Mouse (Mus musculus) liver, adult (tissue): ENCODE results near the gene Myo18a.

Source experiments
- GATA4 ChIP-seq: IDR thresholded peaks from 2 replicates; pipeline ENCODE4 v1.6.1; 2014; ENCODE audit warnings: mild to moderate bottlenecking, low read length; ENCODE audit not compliant: insufficient replicate concordance

Myo18a gene

GRCm38 (mm10) chr11:77903761-77904160 is 140.7 kb downstream of the Myo18a start:
- TF ChIP-seq GATA4, result no peak

GRCm38 (mm10) chr11:77904707-77905106 is 141.7 kb downstream of the Myo18a start:
- TF ChIP-seq GATA4, result no peak

- no peak for TF ChIP-seq GATA4
Measured at GRCm38 (mm10) chr11:77906097-77906687, 143.1 kb downstream of the Myo18a start.

- no peak for TF ChIP-seq GATA4
Measured at GRCm38 (mm10) chr11:77906747-77907174, 143.7 kb downstream of the Myo18a start.

- TF ChIP-seq GATA4, result no peak
Measured at GRCm38 (mm10) chr11:77908468-77908867, 145.4 kb downstream of the Myo18a start.

- no peak for TF ChIP-seq GATA4
Measured at GRCm38 (mm10) chr11:77909376-77909775, 146.3 kb downstream of the Myo18a start.

- TF ChIP-seq GATA4, result no peak
Measured at GRCm38 (mm10) chr11:77909776-77910175, 146.7 kb downstream of the Myo18a start.

- TF ChIP-seq GATA4, result no peak
Measured at GRCm38 (mm10) chr11:77913505-77913904, 150.5 kb downstream of the Myo18a start.

GRCm38 (mm10) chr11:77914598-77915260 is 151.7 kb downstream of the Myo18a start:
- TF ChIP-seq GATA4, result no peak
